7 mouse cellular contexts compared by ENCODE assay signal in the genomic region with DNA sequence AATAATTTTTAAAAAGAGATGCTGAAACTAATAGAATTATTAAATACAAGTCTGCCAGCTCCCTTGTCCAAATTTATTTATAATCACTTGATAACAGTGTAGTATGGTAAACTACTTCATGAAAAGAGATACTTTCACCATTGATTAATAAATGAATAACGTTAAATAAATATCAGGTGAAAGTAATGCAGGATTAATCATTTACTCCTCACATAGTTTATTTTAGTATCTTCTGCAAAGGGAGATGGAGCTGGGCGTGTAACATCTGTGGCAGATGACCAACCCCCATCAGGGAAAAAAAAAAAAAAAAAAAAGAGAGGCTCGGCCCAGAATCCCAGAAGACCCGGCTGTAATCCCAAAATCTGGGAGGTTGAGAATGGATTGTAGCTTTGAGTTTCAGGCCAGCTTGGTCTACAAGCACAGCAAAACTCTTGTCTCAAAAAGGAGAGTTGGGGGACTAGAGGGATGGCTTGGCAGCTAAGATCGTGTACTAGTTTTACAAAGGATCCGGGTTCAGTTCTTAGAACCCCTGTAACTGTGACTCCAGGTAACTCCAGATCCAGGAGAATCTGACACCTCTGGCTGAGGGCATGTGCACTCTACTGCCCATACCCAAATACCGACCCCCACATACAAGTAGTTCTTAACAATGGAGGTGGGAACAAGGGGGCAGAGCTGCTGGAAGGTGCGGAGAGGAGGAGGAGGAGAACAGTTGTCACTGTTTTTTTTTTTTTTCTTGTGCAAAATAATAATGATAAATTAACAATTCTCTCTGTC. TPM values are rescaled to one million over a fixed set of nuclear protein-coding genes. Genes with fewer than 3 reads are reported as not detected.
DNase-seq lines count a peak whose midpoint lies in the region; ATAC-seq and TF ChIP-seq lines count a peak whose summit lies in the region.

No protein-coding gene starts in this region.

- peak overlapping the region; percentile 96 for H3K9ac ChIP-seq in embryonic facial prominence, embryonic 14.5 days (ENCODE audit: low read depth, low read length)
- peak overlapping the region; percentile 2; the same call in 1 of the 2 replicates for H3K9ac ChIP-seq in limb, embryonic 15.5 days
- peak overlapping the region; percentile 56 for H3K9ac ChIP-seq in stomach, postnatal 0 days (ENCODE audit: low read length)

- no peak for TF ChIP-seq CTCF in spleen, adult 2 months (IDR thresholded peaks at IDR 0.05; ENCODE audit: extremely low read depth, insufficient read depth, insufficient read length, insufficient replicate concordance)
- no peak for TF ChIP-seq CTCF in stomach, postnatal 0 days (IDR thresholded peaks at IDR 0.05; ENCODE audit: low read depth)

- TF ChIP-seq POLR2A in spleen, adult 2 months (IDR thresholded peaks at IDR 0.05; ENCODE audit: low read depth, low read length): no peak

- peaks cover 5% of the 10 kb centered on the region; the same call in 1 of the 2 replicates for H3K36me3 ChIP-seq in spleen, adult 2 months (ENCODE audit: control insufficient read depth, insufficient read depth, low read length)
- peaks cover 44% of the 10 kb centered on the region for H3K36me3 ChIP-seq in embryonic facial prominence, embryonic 14.5 days (ENCODE audit: control insufficient read depth, insufficient read depth, low read length)
- peaks cover 31% of the 10 kb centered on the region for H3K36me3 ChIP-seq in limb, embryonic 15.5 days
- H3K36me3 ChIP-seq in stomach, postnatal 0 days (ENCODE audit: control insufficient read depth, insufficient read depth, low read length): no peaks in the 10 kb centered on the region

- H3K4me1 ChIP-seq in spleen, adult 2 months (ENCODE audit: control insufficient read depth, insufficient read depth, insufficient read length): no peaks in the 10 kb centered on the region; the same call in none of the 2 replicates
- peaks cover 9% of the 10 kb centered on the region; the same call in 1 of the 2 replicates for H3K4me1 ChIP-seq in embryonic facial prominence, embryonic 14.5 days (ENCODE audit: control insufficient read depth, insufficient read depth, low read length)
- H3K4me1 ChIP-seq in limb, embryonic 15.5 days: peaks cover 9% of the 10 kb centered on the region
- H3K4me1 ChIP-seq in stomach, postnatal 0 days (replicated peaks; ENCODE audit: control insufficient read depth, insufficient read depth): no peaks in the 10 kb centered on the region

- H3K4me2 ChIP-seq in embryonic facial prominence, embryonic 14.5 days (ENCODE audit: low read depth, low read length): peak overlapping the region; percentile 71
- peak overlapping the region; percentile 52 for H3K4me2 ChIP-seq in limb, embryonic 15.5 days
- peak overlapping the region; percentile 72 for H3K4me2 ChIP-seq in stomach, postnatal 0 days (replicated peaks; ENCODE audit: low read depth)

- H3K4me3 ChIP-seq in spleen, adult 2 months (ENCODE audit: extremely low read depth, insufficient read depth, insufficient read length): peak overlapping the region; percentile 22; the same call in 1 of the 2 replicates
- H3K4me3 ChIP-seq in embryonic facial prominence, embryonic 14.5 days (ENCODE audit: low read depth, low read length): peak overlapping the region; percentile 98
- H3K4me3 ChIP-seq in limb, embryonic 15.5 days: peak overlapping the region; percentile 96
- H3K4me3 ChIP-seq in stomach, postnatal 0 days (ENCODE audit: low read depth, low read length): peak overlapping the region; percentile 89

- no peak overlapping the region for H3K27ac ChIP-seq in spleen, adult 2 months (ENCODE audit: insufficient read depth, low read length)
- H3K27ac ChIP-seq in embryonic facial prominence, embryonic 14.5 days (replicated peaks; ENCODE audit: low read depth, low read length): no peak overlapping the region
- H3K27ac ChIP-seq in limb, embryonic 15.5 days: no peak overlapping the region
- H3K27ac ChIP-seq in stomach, postnatal 0 days (replicated peaks): no peak overlapping the region

- no peak for TF ChIP-seq EP300 in stomach, postnatal 0 days (optimal IDR thresholded peaks at IDR 0.05)

- ATAC-seq in embryonic facial prominence, embryonic 14.5 days (ENCODE audit: low read depth): no peak
- ATAC-seq in limb, embryonic 15.5 days (ENCODE audit: insufficient number of reproducible peaks, low FRiP score, low TSS enrichment, low read depth): no peak
- ATAC-seq in stomach, postnatal 0 days (ENCODE audit: low FRiP score, low TSS enrichment): no peak

- H3K27me3 ChIP-seq in spleen, adult 2 months (ENCODE audit: control insufficient read depth, insufficient read depth, low read length): no peaks in the 10 kb centered on the region
- H3K27me3 ChIP-seq in embryonic facial prominence, embryonic 14.5 days (replicated peaks; ENCODE audit: control insufficient read depth, insufficient read depth, low read length): no peaks in the 10 kb centered on the region
- no peaks in the 10 kb centered on the region for H3K27me3 ChIP-seq in limb, embryonic 15.5 days
- H3K27me3 ChIP-seq in stomach, postnatal 0 days (ENCODE audit: control insufficient read depth, insufficient read depth, low read length): no peaks in the 10 kb centered on the region

- no peaks in the 10 kb centered on the region for H3K9me3 ChIP-seq in embryonic facial prominence, embryonic 14.5 days (ENCODE audit: control insufficient read depth, low read length)
- H3K9me3 ChIP-seq in limb, embryonic 15.5 days: no peaks in the 10 kb centered on the region
- H3K9me3 ChIP-seq in stomach, postnatal 0 days (ENCODE audit: control insufficient read depth, low read length): no peaks in the 10 kb centered on the region

- 47% methylated on average over 8 of the region's 8 CpGs for WGBS in spleen, adult 2 months
- WGBS in embryonic facial prominence, embryonic 14.5 days: 33% methylated on average over 8 of the region's 8 CpGs
- WGBS in limb, embryonic 15.5 days: 29% methylated on average over 8 of the region's 8 CpGs
- WGBS in stomach, postnatal 0 days: 23% methylated on average over 8 of the region's 8 CpGs

- no peak for DNase-seq in spleen, adult 2 months (ENCODE audit: low read depth in 1 of 2, low spot score in 2 of 2)
- DNase-seq in spleen, adult 18-20 months: no peak
- DNase-seq in embryonic facial prominence, embryonic 14.5 days (ENCODE audit: low spot score): no peak
- no peak for DNase-seq in stomach, postnatal 0 days (ENCODE audit: low spot score)
- no peak for DNase-seq in gastrocnemius, postnatal 25 days
- DNase-seq in c-Kit-positive CD71-positive TER-119-positive erythroid progenitor cells, embryonic 14.5 days (ENCODE audit: low spot score): no peak

RNA-seq across cellular contexts. Expression of a gene that starts 1.1 kb away (rescaled TPM):
- polyA plus RNA-seq in spleen, adult 2 months (2012; rRNA removed): 7.8 and 14.8 TPM in 2 replicates
- 18.5 and 19.2 TPM in 2 replicates for polyA plus RNA-seq in embryonic facial prominence, embryonic 14.5 days (2014; fragmentation: Nextera tagmentation; extraction: Ambion mirVana)
- polyA plus RNA-seq in limb, embryonic 15.5 days (2015; fragmentation: Nextera tagmentation; extraction: Ambion mirVana): 26.6 and 28.3 TPM in 2 replicates
- 14.6 and 15.5 TPM in 2 replicates for polyA plus RNA-seq in stomach, postnatal 0 days (2015; fragmentation: Nextera tagmentation; extraction: Ambion mirVana)
- 10 to 100 TPM; 48.4 to 52.2 TPM for total RNA-seq in gastrocnemius, postnatal 25 days (2021)

RNA-seq across cellular contexts. Expression of a gene that starts 28.7 kb away (rescaled TPM):
- 17.9 and 18.2 TPM in 2 replicates for polyA plus RNA-seq in spleen, adult 2 months (2012; rRNA removed)
- 51.4 and 57.3 TPM in 2 replicates for polyA plus RNA-seq in embryonic facial prominence, embryonic 14.5 days (2014; fragmentation: Nextera tagmentation; extraction: Ambion mirVana)
- polyA plus RNA-seq in limb, embryonic 15.5 days (2015; fragmentation: Nextera tagmentation; extraction: Ambion mirVana): 53.1 and 58.5 TPM in 2 replicates
- 16.0 and 16.3 TPM in 2 replicates for polyA plus RNA-seq in stomach, postnatal 0 days (2015; fragmentation: Nextera tagmentation; extraction: Ambion mirVana)
- 1 to 10 TPM; 6.2 to 8.1 TPM for total RNA-seq in gastrocnemius, postnatal 25 days (2021)

RNA-seq across cellular contexts. Expression of a gene that starts 37.1 kb away (rescaled TPM):
- polyA plus RNA-seq in spleen, adult 2 months (2012; rRNA removed): 37.5 and 38.3 TPM in 2 replicates
- 148 and 155 TPM in 2 replicates for polyA plus RNA-seq in embryonic facial prominence, embryonic 14.5 days (2014; fragmentation: Nextera tagmentation; extraction: Ambion mirVana)
- polyA plus RNA-seq in limb, embryonic 15.5 days (2015; fragmentation: Nextera tagmentation; extraction: Ambion mirVana): 154 and 161 TPM in 2 replicates
- 44.6 and 48.9 TPM in 2 replicates for polyA plus RNA-seq in stomach, postnatal 0 days (2015; fragmentation: Nextera tagmentation; extraction: Ambion mirVana)
- 10 to 100 TPM; 17.1 to 18.8 TPM for total RNA-seq in gastrocnemius, postnatal 25 days (2021)

Comparison
In these comparisons a context has a peak if more than half of its experiments do, and no peak if none do; other contexts are left out.
1. H3K4me3 ChIP-seq: peak in every context shown above with its lines; median percentile 98 in embryonic facial prominence, embryonic 14.5 days; 96 in limb, embryonic 15.5 days; 89 in stomach, postnatal 0 days; 22 in spleen, adult 2 months.
2. H3K9ac ChIP-seq: peak in every context shown above with its lines; median percentile 96 in embryonic facial prominence, embryonic 14.5 days; 56 in stomach, postnatal 0 days; 2 in limb, embryonic 15.5 days.